Mouse (Mus musculus): ENCODE measurements around the gene Olfr288. TPM values are rescaled to one million over a fixed set of nuclear protein-coding genes. Genes with fewer than 3 reads are reported as not detected.

Olfr288 gene
- polyA plus RNA-seq, 1 experiment from 2014 or later: not detected

GRCm38 (mm10) chr15:98181132-98181711 lies 14.1 kb downstream of the Olfr288 start:
- Histone ChIP-seq H3K4me3 (peak overlapping the region; percentile 47), H3K4me2 (peak overlapping the region; percentile 70), H3K4me1 (peaks cover 7% of the 10 kb centered on the region; the same call in 1 of the 2 replicates), H3K27ac (no peak overlapping the region), H3K9ac (peak overlapping the region; percentile 60), H3K27me3 (peaks cover 15% of the 10 kb centered on the region), H3K9me3 (no peaks in the 10 kb centered on the region), H3K36me3 (no peaks in the 10 kb centered on the region)
- ATAC-seq (ENCODE audit: insufficient number of reproducible peaks, insufficient read depth, low FRiP score, low TSS enrichment, low read depth): peak; percentile 93
- WGBS: under 1% methylated on average over 30 of the region's 30 CpGs

DNA sequence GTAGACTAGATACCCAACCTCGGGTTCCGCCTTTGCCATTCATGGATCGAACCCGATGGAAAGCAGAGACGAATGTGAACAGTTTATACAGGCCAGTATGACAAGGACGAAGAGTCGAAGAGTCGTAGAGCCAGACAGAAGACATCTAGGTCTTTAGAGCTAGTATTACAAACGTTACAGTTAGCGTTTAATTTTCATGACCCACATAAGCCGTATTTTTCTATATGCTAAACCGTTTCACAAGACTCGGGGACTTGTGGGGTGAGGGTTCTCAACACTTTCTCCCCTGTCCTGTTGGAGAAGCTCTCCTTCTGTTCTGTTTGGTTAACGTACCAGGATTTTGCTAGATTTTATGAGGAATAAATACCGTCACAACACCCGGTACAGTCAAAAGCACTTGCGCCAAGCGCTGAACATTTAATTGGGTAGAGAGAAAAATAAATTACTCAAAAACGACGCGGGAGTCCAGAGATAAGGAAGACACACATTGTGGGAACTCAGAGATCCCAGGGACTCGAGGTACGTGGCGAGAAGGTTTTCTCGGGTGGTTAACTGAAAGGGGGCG lies 14.7 kb downstream of the Olfr288 start:
- WGBS: 5% methylated on average over 26 of the region's 26 CpGs
- peaks cover 7% of the 10 kb centered on the region; the same call in 1 of the 2 replicates for H3K4me1 ChIP-seq
- H3K36me3 ChIP-seq: no peaks in the 10 kb centered on the region
- peaks cover 21% of the 10 kb centered on the region for H3K27me3 ChIP-seq
- H3K9ac ChIP-seq: peak overlapping the region; percentile 60
- H3K4me3 ChIP-seq: peak overlapping the region; percentile 47
- H3K27ac ChIP-seq: no peak overlapping the region
- no peak for ATAC-seq (ENCODE audit: insufficient number of reproducible peaks, insufficient read depth, low FRiP score, low TSS enrichment, low read depth)
- H3K9me3 ChIP-seq: no peaks in the 10 kb centered on the region
- H3K4me2 ChIP-seq: peak overlapping the region; percentile 70

DNA sequence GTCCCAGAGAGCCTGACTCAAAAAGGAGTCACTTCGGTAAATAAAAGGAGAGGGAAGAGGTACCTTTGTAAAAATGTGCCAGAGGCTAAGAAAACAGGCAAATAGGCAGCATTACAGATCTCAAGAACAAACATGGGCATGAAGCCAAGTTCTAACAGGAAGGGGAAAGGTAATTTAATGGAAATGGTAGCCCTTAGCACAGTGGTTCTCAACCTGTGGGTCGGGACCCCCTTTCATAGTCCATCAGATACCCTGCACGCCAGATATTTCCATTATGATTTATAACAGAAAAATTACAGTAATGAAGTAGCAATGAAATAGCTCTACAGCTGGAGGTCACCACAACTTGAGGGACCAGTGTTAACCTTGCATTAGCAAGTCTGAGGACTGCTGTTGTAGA lies 18.0 kb downstream of the Olfr288 start:
- Histone ChIP-seq H3K4me2 (no peak overlapping the region), H3K4me3 (no peak overlapping the region), H3K9ac (no peak overlapping the region), H3K36me3 (no peaks in the 10 kb centered on the region), H3K27me3 (peaks cover 46% of the 10 kb centered on the region), H3K9me3 (no peaks in the 10 kb centered on the region), H3K27ac (no peak overlapping the region), H3K4me1 (peaks cover 7% of the 10 kb centered on the region; the same call in 1 of the 2 replicates)
- no peak for ATAC-seq (ENCODE audit: insufficient number of reproducible peaks, insufficient read depth, low FRiP score, low TSS enrichment, low read depth)
- WGBS: 67% methylated on average over 3 of the region's 3 CpGs

- ATAC-seq (ENCODE audit: insufficient number of reproducible peaks, insufficient read depth, low FRiP score, low TSS enrichment, low read depth): no peak
- Histone ChIP-seq H3K27me3 (peaks cover 76% of the 10 kb centered on the region), H3K36me3 (no peaks in the 10 kb centered on the region), H3K9ac (no peak overlapping the region), H3K27ac (no peak overlapping the region), H3K4me2 (no peak overlapping the region), H3K4me1 (no peaks in the 10 kb centered on the region), H3K9me3 (no peaks in the 10 kb centered on the region), H3K4me3 (no peak overlapping the region)
- WGBS: 37% methylated on average over 8 of the region's 8 CpGs
These were observed 21.5 kb downstream of the Olfr288 start for GRCm38 (mm10) chr15:98173821-98174220.

DNA sequence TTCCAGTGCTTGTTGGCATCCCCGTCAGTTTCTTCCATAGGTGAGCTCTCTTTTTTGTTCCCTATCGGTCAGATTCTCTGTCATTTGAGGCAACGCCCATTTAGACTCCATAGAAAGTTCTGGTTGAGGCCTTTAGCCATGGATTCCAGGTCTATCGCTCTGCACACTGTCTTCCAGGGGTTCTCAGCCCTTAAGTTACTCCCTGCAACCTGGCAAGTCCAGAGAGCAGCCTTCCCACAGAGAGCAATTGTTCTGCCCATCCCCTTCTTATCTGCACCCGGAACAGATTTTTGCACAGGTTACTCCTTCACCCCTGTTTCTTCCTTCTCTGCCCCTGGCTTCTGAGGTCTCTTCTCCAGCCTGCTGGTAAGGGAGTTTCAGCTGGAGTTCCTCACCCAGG lies 23.2 kb downstream of the Olfr288 start:
- no peak overlapping the region for H3K4me2 ChIP-seq
- H3K9ac ChIP-seq: no peak overlapping the region
- no peak for ATAC-seq (ENCODE audit: insufficient number of reproducible peaks, insufficient read depth, low FRiP score, low TSS enrichment, low read depth)
- H3K27me3 ChIP-seq: peaks cover 89% of the 10 kb centered on the region
- 70% methylated on average over 5 of the region's 5 CpGs for WGBS
- no peaks in the 10 kb centered on the region for H3K9me3 ChIP-seq
- no peaks in the 10 kb centered on the region for H3K36me3 ChIP-seq
- H3K4me1 ChIP-seq: peaks cover 15% of the 10 kb centered on the region
- no peak overlapping the region for H3K27ac ChIP-seq
- no peak overlapping the region for H3K4me3 ChIP-seq

DNA sequence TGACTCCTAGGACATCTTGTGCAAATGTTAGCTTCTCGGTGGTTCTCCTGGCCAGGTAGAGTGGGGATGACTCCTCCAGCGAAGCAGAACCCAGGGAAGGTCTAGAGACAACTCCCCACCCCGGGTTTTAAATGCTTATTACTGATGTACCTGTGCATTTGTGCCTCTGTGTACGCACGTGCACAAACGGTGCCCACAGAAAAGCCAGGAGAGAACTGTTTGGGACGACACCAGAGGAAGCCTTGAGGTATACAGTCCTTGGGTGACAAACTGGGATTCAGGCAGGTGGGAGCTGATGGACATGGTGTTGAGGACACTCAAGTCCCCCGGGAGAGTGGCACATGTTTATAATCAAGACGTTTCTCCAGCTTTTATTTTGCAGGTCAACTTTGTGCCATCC lies 24.4 kb downstream of the Olfr288 start:
- ATAC-seq (ENCODE audit: insufficient number of reproducible peaks, insufficient read depth, low FRiP score, low TSS enrichment, low read depth): no peak
- 65% methylated on average over 9 of the region's 9 CpGs for WGBS
- H3K27me3 ChIP-seq: peaks cover 92% of the 10 kb centered on the region
- no peak overlapping the region for H3K4me3 ChIP-seq
- H3K4me2 ChIP-seq: no peak overlapping the region
- no peaks in the 10 kb centered on the region for H3K36me3 ChIP-seq
- no peaks in the 10 kb centered on the region for H3K9me3 ChIP-seq
- H3K9ac ChIP-seq: no peak overlapping the region
- H3K4me1 ChIP-seq: peaks cover 19% of the 10 kb centered on the region
- no peak overlapping the region for H3K27ac ChIP-seq

GRCm38 (mm10) chr15:98170365-98170764 lies 25.0 kb downstream of the Olfr288 start:
- Histone ChIP-seq H3K9ac (no peak overlapping the region), H3K36me3 (no peaks in the 10 kb centered on the region), H3K4me1 (peaks cover 19% of the 10 kb centered on the region), H3K4me2 (no peak overlapping the region), H3K27me3 (peaks cover 94% of the 10 kb centered on the region), H3K27ac (no peak overlapping the region), H3K4me3 (no peak overlapping the region), H3K9me3 (no peaks in the 10 kb centered on the region)
- no peak for ATAC-seq (ENCODE audit: insufficient number of reproducible peaks, insufficient read depth, low FRiP score, low TSS enrichment, low read depth)
- 35% methylated on average over 7 of the region's 7 CpGs for WGBS

- H3K4me3 ChIP-seq: peak overlapping the region; percentile 45
- H3K27me3 ChIP-seq: peaks cover 90% of the 10 kb centered on the region
- no peak overlapping the region for H3K27ac ChIP-seq
- peak overlapping the region; percentile 80 for H3K4me2 ChIP-seq
- 0 out of 2 replicates have a peak overlapping the region, but pooled peaks have one; percentile 3 for H3K9ac ChIP-seq
- no peak for ATAC-seq (ENCODE audit: insufficient number of reproducible peaks, insufficient read depth, low FRiP score, low TSS enrichment, low read depth)
- 5% methylated on average over 19 of the region's 19 CpGs for WGBS
- H3K36me3 ChIP-seq: no peaks in the 10 kb centered on the region
- H3K4me1 ChIP-seq: peaks cover 19% of the 10 kb centered on the region
- no peaks in the 10 kb centered on the region for H3K9me3 ChIP-seq
These were observed 26.7 kb downstream of the Olfr288 start for GRCm38 (mm10) chr15:98168622-98169004.

GRCm38 (mm10) chr15:98167645-98168621 lies 27.4 kb downstream of the Olfr288 start:
- H3K4me2 ChIP-seq: peak overlapping the region; percentile 80
- ATAC-seq (ENCODE audit: insufficient number of reproducible peaks, insufficient read depth, low FRiP score, low TSS enrichment, low read depth): peak; percentile 62; the same call in 1 of the 2 replicates
- under 1% methylated on average over 69 of the region's 69 CpGs for WGBS
- H3K9ac ChIP-seq: peak overlapping the region; percentile 41
- H3K4me3 ChIP-seq: peak overlapping the region; percentile 45
- peaks cover 19% of the 10 kb centered on the region for H3K4me1 ChIP-seq
- H3K36me3 ChIP-seq: no peaks in the 10 kb centered on the region
- H3K27me3 ChIP-seq: peaks cover 83% of the 10 kb centered on the region
- no peaks in the 10 kb centered on the region for H3K9me3 ChIP-seq
- H3K27ac ChIP-seq: no peak overlapping the region

DNA sequence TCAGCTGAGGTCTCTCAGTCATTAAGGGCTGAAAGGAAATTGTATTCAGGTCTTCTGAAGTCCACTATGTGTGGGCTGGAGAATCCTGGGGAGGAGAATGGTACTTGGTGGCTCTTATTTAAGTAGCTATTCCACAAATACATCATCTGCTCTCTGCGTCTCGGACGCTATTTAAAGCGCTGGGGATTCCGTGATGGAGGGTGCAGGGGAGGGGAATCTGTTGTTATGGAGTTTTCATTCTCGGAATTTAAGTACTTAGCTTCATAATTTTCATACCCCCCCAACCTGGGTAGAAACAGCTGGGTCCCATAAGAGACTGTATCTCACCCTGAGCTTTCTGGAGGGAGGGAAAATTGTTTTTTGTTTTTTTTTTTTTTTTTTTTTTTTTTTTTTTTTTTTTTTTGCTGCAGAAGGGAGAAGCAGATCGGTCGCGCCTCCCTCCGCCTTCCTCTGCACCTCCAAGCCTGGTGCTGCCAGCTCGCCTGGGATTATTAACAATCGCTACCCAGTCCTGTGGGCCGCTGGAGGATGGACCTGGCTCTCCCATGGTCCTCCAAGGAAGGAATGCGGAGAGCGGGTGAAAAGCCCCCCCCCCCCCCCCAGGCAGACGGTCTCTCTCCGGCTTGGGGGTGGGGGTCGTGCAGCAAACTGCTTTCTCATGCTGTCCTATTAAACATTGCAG lies 28.2 kb downstream of the Olfr288 start, which contains the start of gene Ccdc184:
TSS of gene Ccdc184 (plus strand) at position 196 of the 682 bp plus-strand sequence.
- peaks cover 19% of the 10 kb centered on the region for H3K4me1 ChIP-seq
- H3K27ac ChIP-seq: no peak within 1 kb of the TSS
- H3K36me3 ChIP-seq: no peaks in the 10 kb centered on the region
- peak within 1 kb of the TSS; percentile 45 for H3K4me3 ChIP-seq
- 2% methylated on average over 15 of the region's 18 CpGs for WGBS
- H3K9ac ChIP-seq: peak within 1 kb of the TSS; percentile 41
- no peak for ATAC-seq (ENCODE audit: insufficient number of reproducible peaks, insufficient read depth, low FRiP score, low TSS enrichment, low read depth)
- no peaks in the 10 kb centered on the region for H3K9me3 ChIP-seq
- H3K27me3 ChIP-seq: peaks cover 75% of the 10 kb centered on the region
- H3K4me2 ChIP-seq: peak within 1 kb of the TSS; percentile 80

DNA sequence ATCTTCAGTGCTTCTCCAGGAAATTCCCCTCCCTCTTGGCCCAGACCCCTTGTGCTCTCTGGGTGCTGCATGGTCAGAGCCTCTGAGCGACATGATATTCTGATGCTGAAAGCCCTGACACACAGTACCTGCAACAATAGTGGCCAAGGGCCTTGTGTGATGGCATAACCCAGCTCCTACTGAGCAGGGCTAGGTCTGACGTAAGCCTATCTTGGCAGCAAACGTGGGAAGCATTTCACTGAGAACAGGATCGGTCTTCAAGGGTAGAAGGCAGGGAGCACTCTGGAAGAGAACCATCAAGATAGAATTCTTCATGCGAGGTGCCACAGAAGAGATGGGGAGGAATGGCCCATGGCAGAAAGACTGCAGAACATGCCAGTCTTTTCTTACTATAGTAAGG lies 29.8 kb downstream of the Olfr288 start, which contains the start of gene Asb8:
TSS of gene Asb8 (minus strand) at position 101 of the 400 bp plus-strand sequence.
- Histone ChIP-seq H3K4me1 (peaks cover 19% of the 10 kb centered on the region), H3K36me3 (no peaks in the 10 kb centered on the region), H3K27me3 (peaks cover 59% of the 10 kb centered on the region), H3K9me3 (no peaks in the 10 kb centered on the region), H3K9ac (no peak within 1 kb of the TSS), H3K4me3 (no peak within 1 kb of the TSS), H3K27ac (no peak within 1 kb of the TSS), H3K4me2 (no peak within 1 kb of the TSS)
- 75% methylated on average over 5 of the region's 5 CpGs for WGBS
- ATAC-seq (ENCODE audit: insufficient number of reproducible peaks, insufficient read depth, low FRiP score, low TSS enrichment, low read depth): no peak

Measured in embryonic facial prominence, embryonic 13.5 days (tissue).